Mouse (Mus musculus) intestine, postnatal 0 days (tissue): ENCODE measurements around the gene Wfs1. TPM values are rescaled to one million over a fixed set of nuclear protein-coding genes. Genes with fewer than 3 reads are reported as not detected.

ENCODE experiments used
- ATAC-seq: fragments of 200-750 bp; cut with Nextera tagmentation; 2 replicates; pipeline ENCODE4 v1.8.0; 2017; ENCODE audit warnings: mild to moderate bottlenecking, moderate TSS enrichment, moderate library complexity
- H3K27ac ChIP-seq: fragments of 300-500 bp; sonication (generic); 2 replicates; pipeline ENCODE4 v1.5.1; 2014; ENCODE audit warnings: mild to moderate bottlenecking, low read depth, low read length, moderate library complexity
- H3K27me3 ChIP-seq: fragments of 300-500 bp; sonication (generic); replicated peaks from 2 replicates; pipeline ENCODE4 v1.6.1; 2014; ENCODE audit warnings: low read length, mixed read lengths; ENCODE audit not compliant: control insufficient read depth, insufficient read depth
- H3K36me3 ChIP-seq: fragments of 300-500 bp; sonication (generic); 2 replicates; pipeline ENCODE4 v1.6.1; 2014; ENCODE audit warnings: mild to moderate bottlenecking, moderate library complexity; ENCODE audit not compliant: control insufficient read depth, insufficient read depth
- H3K4me1 ChIP-seq: fragments of 300-500 bp; sonication (generic); replicated peaks from 2 replicates; pipeline ENCODE4 v1.6.1; 2014; ENCODE audit warnings: antibody characterized with exemption, low read length, mixed read lengths; ENCODE audit not compliant: control insufficient read depth, insufficient read depth
- H3K4me2 ChIP-seq: fragments of 300-500 bp; sonication (generic); replicated peaks from 2 replicates; pipeline ENCODE4 v1.6.1; 2014; ENCODE audit warnings: low read depth, mild to moderate bottlenecking, moderate library complexity
- H3K4me3 ChIP-seq: fragments of 300-500 bp; sonication (generic); 2 replicates; pipeline ENCODE4 v1.5.1; 2014; ENCODE audit warnings: low read depth, low read length
- H3K9ac ChIP-seq: fragments of 300-500 bp; sonication (generic); 2 replicates; pipeline ENCODE4 v1.6.1; 2014; ENCODE audit warnings: mild to moderate bottlenecking, low read depth, low read length
- H3K9me3 ChIP-seq: fragments of 300-500 bp; sonication (generic); 2 replicates; pipeline ENCODE4 v1.6.1; 2016; ENCODE audit warnings: mixed run types; ENCODE audit not compliant: control insufficient read depth
- CTCF ChIP-seq: sonication (generic); IDR thresholded peaks from 2 replicates; pipeline ENCODE4 v1.5.1; 2016; ENCODE audit warnings: low read depth, mild to moderate bottlenecking, control low read depth, antibody characterized with exemption, moderate library complexity
- WGBS: fragments of 180-500 bp; shearing (Covaris S2); extraction: QIAGEN DNeasy Blood & Tissue Kit; methylation state at CpG from one replicate; pipeline ENCODE4 v1.1.7; 2014; 5-methylcytosine and 5-hydroxymethylcytosine counted together
- polyA plus RNA-seq: library from polyadenylated mRNA; unstranded; fragments of >200 nt; fragmentation: Nextera tagmentation; extraction: Ambion mirVana; gene quantifications from 2 replicates; pipeline ENCODE4 v1.2.1, GENCODE M21; 2015

Gene Wfs1
- polyA plus RNA-seq, 1 experiment from 2014 or later, result 12.8 TPM

DNA sequence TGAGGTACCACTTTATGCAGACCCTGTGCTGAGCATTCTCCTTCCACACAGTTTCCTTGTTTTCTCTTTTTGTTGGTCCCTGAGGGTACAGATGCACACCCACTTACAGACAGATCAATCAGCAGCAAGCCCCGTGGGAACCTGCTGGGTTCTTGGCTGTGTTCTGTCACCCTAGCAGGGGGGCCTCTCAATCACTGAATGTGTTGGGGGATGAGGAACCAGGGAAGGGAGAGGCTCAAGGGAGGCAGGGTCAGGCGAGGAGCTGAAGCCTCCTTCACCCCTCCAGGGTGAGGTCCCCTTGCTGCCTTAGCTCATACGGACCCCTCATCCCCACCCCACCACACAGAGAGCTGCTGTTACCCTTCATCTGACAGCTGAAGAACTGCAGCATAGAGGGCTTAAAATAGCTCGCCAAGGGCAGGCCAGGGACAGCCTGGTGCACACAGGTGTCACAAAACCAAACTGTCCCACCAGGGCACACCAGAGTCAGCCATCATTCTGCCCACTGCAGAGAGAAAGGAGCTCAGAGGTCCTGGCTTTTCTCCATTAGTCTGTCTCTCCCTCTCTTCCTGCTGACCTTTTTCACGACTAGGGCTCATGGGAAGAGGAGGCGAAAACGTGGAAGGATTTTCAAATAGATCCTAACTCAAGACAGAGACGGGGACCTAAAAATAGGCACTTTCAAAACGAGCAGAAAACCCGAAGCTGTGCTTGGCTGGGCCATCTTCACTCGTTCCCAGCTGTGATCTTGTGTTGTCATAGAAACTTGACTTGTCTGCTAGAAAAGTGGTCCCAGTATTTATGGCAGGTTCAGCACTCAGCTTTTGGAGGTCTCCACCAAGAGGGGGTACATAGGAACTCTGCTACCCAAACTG, 64.9 kb downstream of the Wfs1 start:
- 46% methylated on average over 10 of the region's 11 CpGs for WGBS
- Histone ChIP-seq H3K9me3 (no peaks in the 10 kb centered on the region), H3K4me3 (no peak overlapping the region), H3K4me2 (no peak overlapping the region), H3K9ac (no peak overlapping the region), H3K4me1 (no peaks in the 10 kb centered on the region), H3K27me3 (no peaks in the 10 kb centered on the region), H3K27ac (no peak overlapping the region), H3K36me3 (no peaks in the 10 kb centered on the region)
- TF ChIP-seq CTCF, result no peak
- ATAC-seq, result no peak

DNA sequence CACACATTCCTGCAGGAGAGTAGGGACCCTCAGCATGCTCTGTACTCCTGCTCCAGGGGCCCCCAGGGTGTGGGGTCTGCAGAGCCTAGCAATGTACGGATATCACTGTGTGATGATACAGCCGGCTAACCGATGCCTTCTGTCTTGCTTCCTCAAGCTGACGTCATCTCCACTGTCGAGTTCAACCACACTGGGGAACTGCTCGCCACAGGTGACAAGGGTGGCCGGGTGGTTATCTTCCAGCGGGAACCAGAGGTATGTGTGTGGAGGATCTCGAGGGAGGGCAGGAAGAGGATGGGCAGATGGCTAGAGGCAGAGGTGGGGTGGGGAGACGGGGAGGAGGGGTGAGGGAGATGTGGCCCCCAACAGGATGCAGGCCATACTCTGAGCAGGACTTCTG, 66.2 kb downstream of the Wfs1 start:
- Histone ChIP-seq H3K4me1 (no peaks in the 10 kb centered on the region), H3K9me3 (no peaks in the 10 kb centered on the region), H3K27ac (no peak overlapping the region), H3K27me3 (no peaks in the 10 kb centered on the region), H3K4me2 (no peak overlapping the region), H3K9ac (no peak overlapping the region), H3K4me3 (no peak overlapping the region), H3K36me3 (no peaks in the 10 kb centered on the region)
- no peak for TF ChIP-seq CTCF
- no peak for ATAC-seq
- WGBS, result 69% methylated on average over 10 of the region's 10 CpGs

- Histone ChIP-seq H3K4me1 (no peaks in the 10 kb centered on the region), H3K27ac (no peak overlapping the region), H3K4me2 (no peak overlapping the region), H3K9me3 (no peaks in the 10 kb centered on the region), H3K27me3 (no peaks in the 10 kb centered on the region), H3K9ac (no peak overlapping the region), H3K36me3 (no peaks in the 10 kb centered on the region), H3K4me3 (no peak overlapping the region)
- ATAC-seq, result no peak
- no peak for TF ChIP-seq CTCF
- WGBS, result 81% methylated on average over 1 of the region's 1 CpGs
Observed at GRCm38 (mm10) chr5:36921871-36922270, 67.1 kb downstream of the Wfs1 start.

GRCm38 (mm10) chr5:36920072-36920471, 68.9 kb downstream of the Wfs1 start:
- 37% methylated on average over 1 of the region's 1 CpGs for WGBS
- no peak for ATAC-seq
- TF ChIP-seq CTCF, result peak; percentile 64

GRCm38 (mm10) chr5:36918016-36918415, 71.0 kb downstream of the Wfs1 start:
- H3K36me3 ChIP-seq, result no peaks in the 10 kb centered on the region
- no peak overlapping the region for H3K27ac ChIP-seq
- H3K9ac ChIP-seq, result no peak overlapping the region
- no peak for TF ChIP-seq CTCF
- ATAC-seq, result no peak
- H3K4me3 ChIP-seq, result no peak overlapping the region
- no peaks in the 10 kb centered on the region for H3K27me3 ChIP-seq
- 0 out of 2 replicates have a peak overlapping the region, but pooled peaks have one; percentile 24 for H3K4me2 ChIP-seq
- 79% methylated on average over 7 of the region's 7 CpGs for WGBS
- no peaks in the 10 kb centered on the region for H3K4me1 ChIP-seq
- H3K9me3 ChIP-seq, result no peaks in the 10 kb centered on the region

More at GRCm38 (mm10) chr5:36920072-36920471, 68.9 kb downstream of the Wfs1 start:
- Histone ChIP-seq H3K36me3 (no peaks in the 10 kb centered on the region), H3K4me1 (no peaks in the 10 kb centered on the region), H3K4me2 (no peak overlapping the region), H3K9ac (no peak overlapping the region), H3K27me3 (no peaks in the 10 kb centered on the region), H3K4me3 (no peak overlapping the region), H3K27ac (no peak overlapping the region), H3K9me3 (no peaks in the 10 kb centered on the region)

GRCm38 (mm10) chr5:36917245-36917644, 71.8 kb downstream of the Wfs1 start:
- no peak for TF ChIP-seq CTCF
- 70% methylated on average over 4 of the region's 4 CpGs for WGBS
- Histone ChIP-seq H3K9ac (no peak overlapping the region), H3K4me2 (no peak overlapping the region), H3K27ac (no peak overlapping the region), H3K4me3 (no peak overlapping the region), H3K9me3 (no peaks in the 10 kb centered on the region), H3K27me3 (no peaks in the 10 kb centered on the region), H3K36me3 (no peaks in the 10 kb centered on the region), H3K4me1 (no peaks in the 10 kb centered on the region)
- ATAC-seq, result no peak
